ENCODE assay signal across 8 mouse cellular contexts in the genomic region with DNA sequence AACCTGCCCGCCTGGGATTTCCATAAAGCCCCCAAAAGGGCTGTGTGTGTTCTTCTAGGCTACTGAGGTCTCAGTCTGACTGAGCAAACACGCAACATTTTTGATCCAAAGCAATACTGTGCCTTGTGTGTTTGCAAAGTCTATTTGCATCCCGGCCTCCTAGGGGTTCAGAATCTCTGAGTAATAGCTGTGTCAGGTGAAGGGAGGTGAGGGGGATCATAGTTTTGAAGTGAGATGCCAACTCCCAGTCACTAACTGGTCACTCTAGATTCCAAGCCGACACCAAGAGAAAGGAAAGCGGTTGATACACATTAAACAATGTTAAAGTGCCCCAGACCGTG. TPM values are rescaled to one million over a fixed set of nuclear protein-coding genes. Genes with fewer than 3 reads are reported as not detected.
DNase-seq lines count a peak whose midpoint lies in the region; ATAC-seq and TF ChIP-seq lines count a peak whose summit lies in the region.

No protein-coding gene starts in this region.

- peak overlapping the region; percentile 86 for H3K9ac ChIP-seq in heart, postnatal 0 days (replicated peaks; ENCODE audit: low read depth, low read length)
- H3K9ac ChIP-seq in hindbrain, embryonic 14.5 days: peak overlapping the region; percentile 90
- peak overlapping the region; percentile 88 for H3K9ac ChIP-seq in midbrain, embryonic 12.5 days (replicated peaks)

- H3K27ac ChIP-seq in heart, postnatal 0 days (ENCODE audit: low read depth): peak overlapping the region; percentile 97
- peak overlapping the region; percentile 12; the same call in 1 of the 2 replicates for H3K27ac ChIP-seq in bone marrow, adult 2 months (ENCODE audit: control insufficient read depth, insufficient read depth, low read depth, low read length, poor library complexity)
- peak overlapping the region; percentile 92 for H3K27ac ChIP-seq in hindbrain, embryonic 14.5 days
- H3K27ac ChIP-seq in midbrain, embryonic 12.5 days (replicated peaks): peak overlapping the region; percentile 93

- no peak for TF ChIP-seq CTCF in heart, postnatal 0 days (IDR thresholded peaks at IDR 0.05; ENCODE audit: low read depth)
- no peak for TF ChIP-seq CTCF in bone marrow, adult 2 months (IDR thresholded peaks at IDR 0.05; ENCODE audit: control insufficient read depth, insufficient read depth, low read length)

- no peak for TF ChIP-seq POLR2A in bone marrow, adult 2 months (IDR thresholded peaks at IDR 0.05; ENCODE audit: borderline replicate concordance, control insufficient read depth, low read depth, low read length)

- WGBS in heart, postnatal 0 days: 19% methylated on average over 6 of the region's 6 CpGs
- 30% methylated on average over 6 of the region's 6 CpGs for WGBS in bone marrow, adult 2 months
- WGBS in hindbrain, embryonic 14.5 days: 20% methylated on average over 6 of the region's 6 CpGs
- 28% methylated on average over 6 of the region's 6 CpGs for WGBS in midbrain, embryonic 12.5 days

- no peaks in the 10 kb centered on the region for H3K9me3 ChIP-seq in heart, postnatal 0 days (replicated peaks; ENCODE audit: control insufficient read depth, low read length)
- H3K9me3 ChIP-seq in hindbrain, embryonic 14.5 days (ENCODE audit: control insufficient read depth, low read length): no peaks in the 10 kb centered on the region
- no peaks in the 10 kb centered on the region for H3K9me3 ChIP-seq in midbrain, embryonic 12.5 days

- H3K4me2 ChIP-seq in heart, postnatal 0 days (ENCODE audit: low read depth, low read length): peak overlapping the region; percentile 86
- peak overlapping the region; percentile 87 for H3K4me2 ChIP-seq in hindbrain, embryonic 14.5 days (replicated peaks)
- peak overlapping the region; percentile 88 for H3K4me2 ChIP-seq in midbrain, embryonic 12.5 days (replicated peaks)

- ATAC-seq in heart, postnatal 0 days (ENCODE audit: insufficient read depth, low read depth): 0 out of 2 replicates have a peak, but pooled peaks have one; percentile 5
- ATAC-seq in hindbrain, embryonic 14.5 days (ENCODE audit: low FRiP score): no peak
- no peak; the same call in none of the 2 replicates for ATAC-seq in midbrain, embryonic 12.5 days (ENCODE audit: low FRiP score, low read depth)

- H3K4me1 ChIP-seq in heart, postnatal 0 days (ENCODE audit: control insufficient read depth, insufficient read depth): peaks cover 33% of the 10 kb centered on the region
- H3K4me1 ChIP-seq in bone marrow, adult 2 months (ENCODE audit: control insufficient read depth, insufficient read depth, low read length): peaks cover 4% of the 10 kb centered on the region; the same call in 1 of the 2 replicates
- H3K4me1 ChIP-seq in hindbrain, embryonic 14.5 days (replicated peaks; ENCODE audit: control insufficient read depth, insufficient read depth, low read length): peaks cover 24% of the 10 kb centered on the region
- H3K4me1 ChIP-seq in midbrain, embryonic 12.5 days: peaks cover 20% of the 10 kb centered on the region

- no peaks in the 10 kb centered on the region for H3K36me3 ChIP-seq in heart, postnatal 0 days (replicated peaks; ENCODE audit: control insufficient read depth, insufficient read depth, low read length)
- no peaks in the 10 kb centered on the region for H3K36me3 ChIP-seq in hindbrain, embryonic 14.5 days (replicated peaks; ENCODE audit: control insufficient read depth, insufficient read depth)
- no peaks in the 10 kb centered on the region for H3K36me3 ChIP-seq in midbrain, embryonic 12.5 days

- DNase-seq in heart, postnatal 0 days (ENCODE audit: low spot score): no peak
- DNase-seq in heart, postnatal 10 days: no peak
- DNase-seq in hindbrain, embryonic 14.5 days (ENCODE audit: low spot score): no peak
- no peak for DNase-seq in layer of hippocampus, postnatal 36 days
- no peak for DNase-seq in adrenal gland, adult 18-20 months (ENCODE audit: low spot score in 2 of 2)
- DNase-seq in right cerebral cortex, adult 2 months (ENCODE audit: low spot score in 2 of 2): no peak

- peak overlapping the region; percentile 66 for H3K4me3 ChIP-seq in heart, postnatal 0 days (ENCODE audit: low read depth, low read length)
- peak overlapping the region; percentile 45 for H3K4me3 ChIP-seq in bone marrow, adult 2 months (replicated peaks; ENCODE audit: control insufficient read depth, low read depth, low read length)
- H3K4me3 ChIP-seq in hindbrain, embryonic 14.5 days (replicated peaks; ENCODE audit: low read length): peak overlapping the region; percentile 80
- H3K4me3 ChIP-seq in midbrain, embryonic 12.5 days: peak overlapping the region; percentile 79

- TF ChIP-seq EP300 in heart, postnatal 0 days (IDR thresholded peaks at IDR 0.05; ENCODE audit: low read depth): no peak

- H3K27me3 ChIP-seq in heart, postnatal 0 days (ENCODE audit: control insufficient read depth, insufficient read depth, low read length): no peaks in the 10 kb centered on the region
- H3K27me3 ChIP-seq in hindbrain, embryonic 14.5 days (ENCODE audit: control insufficient read depth, insufficient read depth, low read length): no peaks in the 10 kb centered on the region
- peaks cover 3% of the 10 kb centered on the region; the same call in 1 of the 2 replicates for H3K27me3 ChIP-seq in midbrain, embryonic 12.5 days

- intact Hi-C loops in heart, postnatal 10 days (cut with DNase I): no loop called here

RNA-seq across cellular contexts. Expression of a gene that starts 6.3 kb away (rescaled TPM):
- 23.0 and 29.5 TPM in 2 replicates for total RNA-seq in heart, postnatal 0 days (2014; rRNA removed; ENCODE audit: low replicate concordance)
- 9.9 and 10.9 TPM in 2 replicates for polyA plus RNA-seq in heart, postnatal 0 days (2015; fragmentation: Nextera tagmentation; extraction: Ambion mirVana)
- 10 to 100 TPM; 38.6 to 40.6 TPM for total RNA-seq in heart, postnatal 10 days (2021)
- 24.1 and 32.6 TPM in 2 replicates for polyA plus RNA-seq in bone marrow, adult 2 months (2011; ENCODE audit: insufficient read depth, insufficient read length, low replicate concordance, missing spikeins)
- polyA plus RNA-seq in hindbrain, embryonic 14.5 days (2014; fragmentation: Nextera tagmentation; extraction: Ambion mirVana): 74.2 and 77.7 TPM in 2 replicates
- 59.0 and 78.8 TPM in 2 replicates for polyA plus RNA-seq in midbrain, embryonic 12.5 days (2016; fragmentation: Nextera tagmentation; extraction: Ambion mirVana)
- 100 to 1,000 TPM; 169 to 173 TPM for total RNA-seq in layer of hippocampus, postnatal 36 days (2021)
- 10 to 100 TPM; 65.3 to 66.3 TPM for total RNA-seq in adrenal gland, adult 18-20 months (2021)

RNA-seq across cellular contexts. Expression of a gene that starts 51.0 kb away (rescaled TPM):
- 2.7 and 7.1 TPM in 2 replicates for total RNA-seq in heart, postnatal 0 days (2014; rRNA removed; ENCODE audit: low replicate concordance)
- 0.74 and 0.75 TPM in 2 replicates for polyA plus RNA-seq in heart, postnatal 0 days (2015; fragmentation: Nextera tagmentation; extraction: Ambion mirVana)
- total RNA-seq in heart, postnatal 10 days (2021): 1 to 10 TPM; 2.3 to 2.4 TPM
- 1.1 TPM in 1 of 2 replicates, not detected in the other for polyA plus RNA-seq in bone marrow, adult 2 months (2011; ENCODE audit: insufficient read depth, insufficient read length, low replicate concordance, missing spikeins)
- polyA plus RNA-seq in hindbrain, embryonic 14.5 days (2014; fragmentation: Nextera tagmentation; extraction: Ambion mirVana): 32.3 and 38.3 TPM in 2 replicates
- 48.4 and 52.6 TPM in 2 replicates for polyA plus RNA-seq in midbrain, embryonic 12.5 days (2016; fragmentation: Nextera tagmentation; extraction: Ambion mirVana)
- total RNA-seq in layer of hippocampus, postnatal 36 days (2021): 10 to 100 TPM; 52.3 to 53.7 TPM
- total RNA-seq in adrenal gland, adult 18-20 months (2021): under 1 TPM; 0.63 to 0.70 TPM

Comparison
In these comparisons a context has a peak if more than half of its experiments do, and no peak if none do; other contexts are left out.
1. H3K27ac ChIP-seq: peak in every context shown above with its lines; median percentile 97 in heart, postnatal 0 days; 93 in midbrain, embryonic 12.5 days; 92 in hindbrain, embryonic 14.5 days; 12 in bone marrow, adult 2 months.